Mouse (Mus musculus) urinary bladder, postnatal 36 days (tissue): ENCODE results near the gene Ptov1.
"Not testable (repeated sequence)": the region's sequence is repeated elsewhere in the genome, so short reads cannot be mapped to it uniquely, and the experiment has no call there.

Experiments
- DNase-seq, 2 experiments: peaks; one replicate each; pipeline ENCODE4 v3.0.0; 2022; ENCODE audit warnings: low spot score in 2 of 2, mixed read lengths in 1 of 2

Ptov1 gene

DNA sequence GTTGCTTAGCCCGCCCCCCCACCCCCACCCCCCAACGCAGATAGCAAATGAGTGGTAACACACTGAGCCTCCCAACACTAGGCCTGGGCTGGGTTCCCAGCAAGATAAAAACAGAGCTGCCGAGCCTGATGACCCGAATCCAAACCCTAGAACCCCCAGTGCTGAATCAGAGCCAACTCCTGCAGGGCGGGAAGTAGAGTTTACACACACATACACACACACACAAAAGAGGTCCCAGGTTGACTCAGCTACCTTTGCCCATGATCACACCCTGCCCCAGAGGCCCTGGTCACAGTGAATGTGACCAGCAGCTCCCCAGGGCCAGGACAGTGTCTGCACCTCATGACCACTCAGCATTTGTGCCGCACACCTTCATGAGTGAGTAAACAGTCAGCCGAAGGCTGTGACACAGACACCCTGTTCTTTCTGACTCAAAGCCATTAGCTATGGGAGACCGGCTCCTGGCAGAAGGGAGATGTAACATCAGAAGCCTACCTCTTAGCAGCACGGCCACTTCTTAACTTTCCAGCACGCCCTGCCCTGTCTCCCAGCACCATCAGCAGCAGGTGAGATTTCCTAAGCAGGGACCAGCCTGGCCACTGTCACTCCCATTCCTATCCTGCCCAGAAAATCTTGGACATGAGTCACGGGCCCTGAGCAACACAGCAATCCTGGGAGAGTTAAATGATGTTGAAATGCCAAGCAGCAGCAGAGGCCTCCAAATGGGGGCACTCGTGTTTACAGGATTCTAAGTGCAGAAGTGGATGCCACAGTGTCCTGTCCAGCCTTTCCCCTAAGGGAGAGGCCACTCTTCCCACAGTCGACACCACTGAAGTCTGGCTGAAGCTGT, 18.9 kb upstream of the Ptov1 start:
- DNase-seq: no peak

DNA sequence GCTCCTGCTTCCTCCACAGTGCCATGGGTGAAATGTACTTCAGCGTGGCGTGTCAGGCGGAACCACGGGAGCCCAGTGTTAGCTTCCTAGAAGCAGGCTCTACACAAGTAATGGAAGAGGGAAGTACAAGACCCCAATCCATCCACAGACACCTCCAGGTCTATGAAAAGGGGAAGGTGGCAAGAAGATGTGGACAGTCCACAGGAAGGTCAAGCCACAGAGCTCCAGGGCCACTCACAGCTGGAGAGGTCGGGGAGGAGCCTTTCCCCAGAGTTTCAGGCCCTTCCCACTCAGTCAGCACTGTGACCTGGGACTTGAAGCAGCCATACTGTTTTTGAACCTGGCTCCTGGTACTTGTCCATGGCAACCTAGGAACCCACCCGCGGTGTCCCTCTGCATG, 17.4 kb upstream of the Ptov1 start:
- DNase-seq: no peak

DNA sequence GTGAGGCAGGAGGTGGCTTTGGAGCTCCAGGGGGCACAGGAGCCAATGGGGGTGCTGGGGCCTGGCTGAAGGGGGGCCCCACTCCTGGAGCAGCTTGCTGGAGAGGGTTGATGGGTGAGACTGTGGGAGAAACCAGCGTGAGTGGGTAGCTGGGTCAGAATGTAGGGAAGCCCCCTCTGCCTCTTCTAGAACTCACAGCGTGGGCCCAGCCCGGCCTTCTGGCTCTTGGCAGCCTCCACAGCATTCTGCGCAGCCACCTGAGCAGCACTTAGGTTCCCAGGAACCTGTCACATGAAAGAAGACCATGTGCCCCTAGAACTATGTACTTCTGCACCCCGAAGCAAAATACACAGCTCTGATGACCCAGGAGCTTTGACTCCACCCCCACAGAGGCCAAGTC, 15.0 kb upstream of the Ptov1 start:
- no peak for DNase-seq

DNA sequence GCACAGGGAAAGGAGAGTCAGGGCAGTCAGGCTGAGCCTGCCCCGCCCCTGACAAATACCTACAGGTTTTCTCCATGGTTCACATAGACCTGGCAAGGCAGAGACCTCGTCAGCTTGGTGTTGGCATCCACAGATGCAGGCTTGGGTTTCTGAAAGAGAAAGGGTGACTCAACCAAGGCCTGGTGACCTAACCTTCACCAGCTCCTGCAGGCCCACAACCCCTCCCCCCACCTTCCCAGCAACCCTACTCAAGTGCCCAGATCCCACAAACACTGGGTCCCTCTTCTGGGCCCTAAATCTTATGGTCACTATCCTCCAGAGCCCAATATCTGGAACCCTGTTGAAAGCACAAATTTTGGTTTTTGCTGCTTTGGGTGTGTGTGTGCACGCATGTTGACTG, 13.4 kb upstream of the Ptov1 start:
- DNase-seq: no peak

DNA sequence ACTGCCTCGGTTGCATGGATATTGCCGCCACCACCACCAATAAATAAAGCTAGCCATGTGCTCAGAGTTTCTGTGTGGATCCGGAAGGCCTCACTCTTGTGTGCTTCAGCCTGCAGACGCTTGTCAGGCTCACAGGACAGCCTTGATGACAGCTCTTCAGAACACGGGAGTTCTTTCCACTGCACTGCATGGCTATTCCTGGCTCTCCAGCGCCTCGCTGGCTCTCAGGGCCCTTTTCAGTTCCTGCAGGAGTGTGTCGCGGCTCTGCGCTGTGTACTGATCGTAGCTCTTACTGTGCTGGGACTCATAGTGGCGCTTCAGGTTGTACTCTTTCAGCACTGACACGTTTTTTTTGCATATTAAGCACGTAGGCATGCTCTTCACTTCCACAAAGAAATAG, 8.2 kb upstream of the Ptov1 start:
- DNase-seq: no peak

DNA sequence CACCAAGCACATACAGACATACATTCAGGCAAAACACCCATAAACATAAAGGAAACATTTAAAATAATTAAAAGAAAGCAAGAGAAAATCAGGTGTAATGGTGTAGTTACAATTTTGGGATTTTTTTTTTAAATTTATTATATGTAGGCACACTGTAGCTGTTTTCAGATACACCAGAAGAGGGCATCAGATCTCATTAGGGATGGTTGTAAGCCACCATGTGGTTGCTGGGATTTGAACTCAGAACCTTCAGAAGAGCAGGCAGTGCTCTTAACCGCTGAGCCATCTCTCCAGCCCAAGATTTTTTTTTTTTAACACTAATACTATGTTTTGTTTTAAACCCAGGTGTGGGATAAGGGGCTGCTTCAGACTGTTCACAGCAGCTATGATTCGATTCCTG, 2.2 kb upstream of the Ptov1 start:
- not testable (repeated sequence) for DNase-seq

DNA sequence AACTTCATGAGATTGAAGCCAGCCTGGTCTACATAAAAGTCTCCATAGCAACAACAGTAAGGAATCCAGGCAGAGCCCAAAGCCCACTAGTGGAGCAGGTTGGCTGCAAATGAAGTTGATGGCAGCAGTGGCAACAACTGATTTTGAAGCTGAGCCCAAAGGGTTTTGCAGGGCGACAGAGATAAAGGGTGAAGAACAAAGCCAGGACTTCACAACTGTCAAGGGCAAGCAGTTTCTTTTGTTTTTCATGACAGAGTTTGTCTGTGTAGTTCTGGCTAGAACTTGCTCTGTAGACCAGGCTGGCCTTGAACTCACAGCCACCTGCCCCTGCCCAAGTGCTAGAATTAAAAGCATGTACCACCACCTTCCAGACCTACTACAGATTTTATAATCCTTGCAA, 1.6 kb upstream of the Ptov1 start:
- DNase-seq: no peak

DNA sequence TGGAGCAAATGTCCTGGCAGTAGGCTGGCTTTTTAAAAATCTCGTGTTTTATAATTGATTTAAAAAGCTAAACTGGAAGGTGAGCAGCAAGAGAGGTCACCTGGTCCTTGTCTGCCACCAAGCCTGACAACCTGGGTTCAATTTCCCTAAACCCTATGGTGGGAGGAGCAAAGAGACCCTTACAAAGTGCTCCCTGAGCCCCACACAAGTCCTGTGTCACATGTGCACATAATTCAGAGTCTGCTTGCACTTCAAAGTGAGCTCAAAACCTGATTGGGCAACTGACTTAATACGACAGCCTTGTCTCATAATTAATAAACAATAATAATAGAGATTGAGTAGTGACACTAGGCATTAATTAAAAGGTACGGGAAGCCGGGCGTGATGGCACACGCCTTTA, 1.0 kb upstream of the Ptov1 start:
- no peak for DNase-seq

DNA sequence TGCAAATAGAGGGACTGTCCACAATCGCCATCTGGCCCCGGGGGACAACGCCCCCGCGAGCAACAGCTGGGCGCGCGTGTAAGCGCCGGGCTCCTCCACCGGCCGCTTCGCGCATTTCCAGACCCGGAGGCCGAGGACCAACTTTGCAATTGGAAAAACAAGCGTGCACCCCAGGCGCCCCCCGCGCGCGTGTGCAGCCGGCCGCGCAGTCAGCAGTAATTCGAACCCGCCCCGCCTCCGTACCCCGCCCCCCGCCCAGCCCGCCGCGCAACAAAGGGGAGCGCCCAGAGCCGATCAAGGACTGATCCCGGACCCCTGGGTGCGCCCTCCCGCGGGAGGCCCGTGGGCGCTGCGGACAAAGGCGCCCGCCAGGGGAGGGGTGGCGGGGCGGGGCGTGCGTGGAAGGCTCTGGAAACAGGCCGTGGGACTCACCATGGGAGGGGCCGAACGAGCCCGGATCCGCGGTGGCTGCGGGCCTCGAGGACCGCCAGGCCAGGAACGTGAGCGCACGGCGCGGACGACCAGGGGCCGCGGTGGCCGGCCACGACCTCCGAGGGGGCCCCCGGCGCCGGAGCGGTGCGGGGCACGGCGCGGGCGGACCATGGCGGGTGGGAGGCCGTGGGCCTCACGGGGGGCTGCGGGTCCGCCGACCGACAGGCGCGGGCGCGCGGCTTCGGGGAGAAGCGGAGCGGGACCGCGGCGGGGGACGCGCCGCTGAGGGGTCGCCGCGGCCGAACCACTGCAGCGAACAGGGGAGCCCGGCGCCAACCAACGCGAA, 480 bp downstream of the Ptov1 start:
- peak; percentile 61 to 75 for DNase-seq

DNA sequence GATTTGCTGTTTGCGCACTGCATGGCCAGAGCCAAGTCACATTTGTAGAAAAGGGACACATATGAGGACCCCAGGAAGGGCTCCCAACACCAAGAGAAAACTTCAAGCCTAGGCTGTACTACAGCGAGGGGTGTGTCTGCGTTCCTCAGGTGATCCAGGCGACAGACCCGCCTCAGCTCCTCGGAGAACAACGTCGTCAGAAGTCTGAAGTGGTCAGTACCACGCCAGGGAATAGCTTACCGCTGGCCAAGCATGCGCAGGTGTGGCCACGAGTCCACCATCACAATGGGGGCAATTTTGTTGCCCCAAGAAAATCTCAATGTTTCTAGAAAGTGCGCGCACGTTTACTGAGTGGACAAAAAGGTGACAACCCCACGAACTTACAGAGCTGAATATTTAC, 1.1 kb downstream of the Ptov1 start:
- DNase-seq: no peak

DNA sequence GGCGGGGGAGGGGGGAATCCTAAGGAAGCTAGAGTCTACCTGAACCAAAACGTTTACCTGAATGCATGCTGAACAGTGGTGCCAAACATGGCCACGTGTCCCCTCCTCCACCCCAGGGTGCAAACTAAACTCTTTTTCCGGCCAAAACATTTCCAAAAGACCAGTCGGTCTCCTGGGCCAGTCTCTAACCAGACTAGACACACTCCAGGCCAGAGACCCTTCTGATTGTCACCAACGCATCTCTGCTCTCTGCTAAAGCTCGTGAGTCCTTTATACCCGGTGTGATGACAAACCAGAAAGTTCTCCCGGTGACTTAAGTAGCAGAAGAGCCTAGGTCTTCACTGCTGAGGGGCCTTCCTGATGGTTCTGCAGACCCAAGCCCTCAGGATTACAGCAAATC, 1.8 kb downstream of the Ptov1 start:
- no peak for DNase-seq

DNA sequence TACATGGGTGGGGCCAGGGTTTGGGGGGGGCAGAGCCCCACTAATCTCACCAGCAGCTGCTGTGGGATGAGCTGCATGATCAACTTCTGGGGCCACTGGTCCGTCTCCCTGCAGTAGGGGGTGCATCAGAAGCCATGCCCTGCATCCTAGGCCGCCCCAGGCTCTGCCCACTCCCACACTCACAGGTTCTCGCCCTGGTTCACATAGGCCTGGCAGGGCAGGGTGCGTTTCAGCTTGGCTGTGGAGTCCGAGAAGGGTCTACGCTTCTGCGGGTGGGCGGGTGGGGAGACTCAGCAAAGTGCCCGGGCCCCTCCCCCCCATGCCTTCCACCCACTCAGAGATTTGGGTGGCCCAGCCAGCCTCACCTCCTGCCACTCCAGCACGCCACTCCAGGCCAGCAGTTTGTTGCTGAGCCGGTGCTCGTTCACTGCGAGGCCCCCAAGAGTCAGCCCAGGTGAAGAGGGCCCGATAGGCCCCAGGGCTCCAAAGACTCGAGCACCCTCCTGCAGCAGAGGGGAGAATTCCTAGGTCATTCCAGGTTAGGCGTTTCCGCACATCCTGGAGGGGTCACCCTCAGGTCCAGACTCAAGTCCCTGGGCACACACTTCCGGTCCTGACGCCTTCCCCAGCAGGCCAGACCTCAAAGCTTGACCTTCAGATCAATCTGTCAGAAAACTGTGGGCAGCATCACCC, 2.4 kb downstream of the Ptov1 start:
- DNase-seq: no peak

DNA sequence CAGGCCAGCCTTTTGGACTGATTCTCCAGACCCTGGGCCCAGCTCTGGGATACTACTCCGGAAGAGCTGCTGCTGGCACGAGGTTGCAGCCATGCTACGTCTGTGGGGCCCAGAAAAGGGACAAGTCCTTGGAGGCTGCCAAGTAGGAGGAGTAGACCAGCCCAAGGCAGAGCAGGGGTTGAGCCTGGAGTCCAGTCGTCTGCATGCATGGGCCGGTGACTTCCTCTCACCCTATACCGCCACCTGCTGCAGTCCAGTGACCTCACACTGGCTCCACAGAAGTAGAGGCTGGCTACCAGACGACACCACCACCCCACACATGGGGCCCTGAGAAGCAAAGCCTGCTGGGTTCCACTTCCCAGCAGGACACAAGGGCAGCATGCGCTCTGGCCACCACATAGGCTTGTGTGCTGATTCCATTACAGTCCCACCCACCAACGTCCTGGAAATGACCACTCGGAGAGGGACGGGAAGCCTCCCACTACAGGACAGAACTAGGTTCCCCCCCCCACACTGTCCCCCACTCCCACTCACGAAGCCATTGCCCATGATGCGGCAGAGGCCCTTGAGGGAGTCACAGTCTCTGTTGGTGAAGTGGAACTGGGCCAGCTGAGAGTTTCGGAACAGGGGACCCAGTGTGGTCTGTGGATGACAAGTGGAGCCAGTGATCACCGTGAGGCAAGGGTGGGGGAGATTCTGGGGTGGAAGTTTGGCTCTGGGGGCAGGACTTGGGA, 3.1 kb downstream of the Ptov1 start:
- DNase-seq: peak in 1 of 2 experiments; percentile 66

DNA sequence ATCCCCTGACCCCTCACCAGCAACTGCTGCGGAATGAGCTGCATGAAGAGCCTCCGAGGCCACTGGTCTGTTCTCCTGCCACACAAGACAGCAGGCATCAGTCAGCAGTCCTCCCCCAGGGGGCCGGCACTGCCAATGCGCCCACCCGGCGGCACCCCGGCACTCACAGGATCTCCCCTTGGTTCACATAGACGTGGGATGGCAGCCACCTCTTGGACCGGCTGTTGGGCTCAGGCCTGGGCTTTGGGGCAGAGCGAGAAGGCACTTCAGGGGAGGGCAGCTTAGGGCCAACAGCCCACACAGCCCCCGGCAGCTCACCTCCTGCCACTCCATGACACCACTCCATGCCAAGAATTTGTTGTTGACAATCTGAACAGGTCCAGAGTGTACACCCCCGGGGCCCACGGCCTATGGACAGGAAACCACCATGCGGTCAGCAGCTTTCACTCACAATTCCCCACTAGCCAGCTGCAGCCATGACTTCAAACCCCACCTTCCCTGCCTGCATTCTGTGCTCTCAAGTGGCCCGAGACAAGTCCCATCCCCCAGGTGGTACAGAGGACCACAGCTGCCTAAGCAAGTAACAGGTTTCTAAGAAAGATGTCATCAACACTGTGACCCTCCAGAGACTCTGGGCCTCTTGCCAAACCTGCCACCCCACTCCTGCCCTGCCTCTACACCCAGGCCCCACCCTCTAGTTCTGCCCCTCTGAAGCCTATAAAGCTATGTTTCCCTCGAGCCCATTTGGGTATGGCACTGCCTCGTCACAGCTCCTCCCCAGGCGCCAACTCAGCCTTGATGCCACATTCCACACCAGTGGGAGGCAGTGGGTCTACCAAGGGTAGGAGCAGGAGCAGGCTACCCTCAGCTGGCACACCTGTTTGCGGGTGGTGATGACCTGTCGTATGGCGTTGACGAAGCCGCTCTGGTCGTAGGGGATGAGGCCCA, 4.7 kb downstream of the Ptov1 start:
- no peak for DNase-seq

DNA sequence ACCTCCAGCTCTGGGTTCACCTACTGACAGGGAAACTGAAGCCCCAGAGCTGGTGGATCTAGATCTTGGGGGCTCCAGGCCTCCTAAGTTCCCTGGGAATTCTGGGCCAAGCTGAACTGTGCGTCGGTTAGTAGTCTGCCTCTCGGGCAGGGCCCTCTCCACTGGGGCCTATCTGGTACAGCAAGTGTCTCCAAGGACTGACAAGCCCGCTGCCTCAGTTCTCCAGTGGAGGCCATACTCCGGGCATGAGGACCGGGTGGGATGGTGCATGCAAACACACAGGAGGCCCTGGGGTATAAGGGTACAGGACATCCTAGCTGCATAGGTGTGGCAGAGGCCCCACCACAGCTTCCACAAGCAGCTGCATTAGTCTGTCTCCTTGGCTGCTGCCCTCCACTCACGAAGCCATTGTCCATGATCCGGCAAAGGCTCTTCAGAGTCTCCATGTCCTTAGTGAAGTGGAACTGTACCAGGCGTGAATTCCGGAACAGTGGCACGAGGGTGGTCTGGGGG, 5.5 kb downstream of the Ptov1 start:
- no peak for DNase-seq

DNA sequence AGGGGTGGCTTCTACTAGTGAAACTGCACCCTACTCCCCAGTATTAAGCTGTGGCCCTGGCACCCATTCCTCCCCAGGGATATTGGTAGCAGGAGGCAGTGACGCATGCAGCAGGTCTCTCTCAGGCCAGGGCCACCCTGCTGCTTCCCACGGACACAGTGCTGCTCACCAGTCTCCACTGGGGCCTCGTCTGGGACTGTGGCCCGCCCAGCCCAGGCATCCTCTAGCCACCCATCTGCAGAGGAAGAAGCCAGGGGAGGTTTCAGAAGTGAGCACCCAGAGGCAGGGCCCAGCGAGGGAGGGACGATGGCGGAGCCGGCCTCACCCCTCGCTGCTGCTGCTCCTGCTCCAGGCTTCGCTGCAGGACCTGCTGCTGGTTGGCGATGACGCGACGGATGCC, 6.4 kb downstream of the Ptov1 start:
- DNase-seq: no peak

DNA sequence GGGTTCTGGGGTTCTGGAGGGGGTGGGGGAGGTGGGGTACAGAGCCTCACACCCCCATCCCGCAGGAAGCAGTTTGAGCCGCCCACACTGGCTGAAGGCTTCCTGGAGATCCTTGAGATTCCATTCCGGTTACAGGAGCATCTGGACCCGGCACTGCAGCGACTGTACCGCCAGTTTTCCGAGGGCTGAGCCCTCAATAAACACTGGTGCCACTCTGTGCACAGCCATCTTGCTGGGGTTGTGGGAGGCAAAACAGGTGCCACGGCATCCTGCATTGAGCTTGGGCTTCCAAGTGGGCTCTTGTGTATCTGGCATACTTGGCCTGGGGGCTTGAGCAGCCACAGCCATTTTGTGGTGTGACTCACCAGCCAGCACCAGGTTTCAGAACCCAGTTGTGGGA, 7.2 kb downstream of the Ptov1 start:
- DNase-seq: no peak

DNA sequence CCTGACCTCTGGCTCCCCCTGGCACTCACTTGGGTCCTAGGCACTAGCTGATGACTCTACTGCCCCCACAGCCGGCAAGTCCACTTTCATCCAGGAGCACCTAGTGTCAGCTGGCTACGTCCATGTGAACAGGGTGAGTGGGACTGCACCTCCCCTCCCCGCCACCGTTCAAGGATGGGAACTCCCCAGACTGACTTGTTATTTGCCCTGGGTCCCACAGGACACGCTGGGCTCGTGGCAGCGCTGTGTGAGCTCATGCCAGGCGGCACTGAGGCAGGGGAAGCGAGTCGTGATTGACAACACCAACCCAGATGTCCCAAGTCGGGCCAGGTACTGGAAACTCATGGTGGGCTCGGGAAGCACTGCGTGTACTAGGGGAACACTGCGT, 8.2 kb downstream of the Ptov1 start:
- DNase-seq: no peak

DNA sequence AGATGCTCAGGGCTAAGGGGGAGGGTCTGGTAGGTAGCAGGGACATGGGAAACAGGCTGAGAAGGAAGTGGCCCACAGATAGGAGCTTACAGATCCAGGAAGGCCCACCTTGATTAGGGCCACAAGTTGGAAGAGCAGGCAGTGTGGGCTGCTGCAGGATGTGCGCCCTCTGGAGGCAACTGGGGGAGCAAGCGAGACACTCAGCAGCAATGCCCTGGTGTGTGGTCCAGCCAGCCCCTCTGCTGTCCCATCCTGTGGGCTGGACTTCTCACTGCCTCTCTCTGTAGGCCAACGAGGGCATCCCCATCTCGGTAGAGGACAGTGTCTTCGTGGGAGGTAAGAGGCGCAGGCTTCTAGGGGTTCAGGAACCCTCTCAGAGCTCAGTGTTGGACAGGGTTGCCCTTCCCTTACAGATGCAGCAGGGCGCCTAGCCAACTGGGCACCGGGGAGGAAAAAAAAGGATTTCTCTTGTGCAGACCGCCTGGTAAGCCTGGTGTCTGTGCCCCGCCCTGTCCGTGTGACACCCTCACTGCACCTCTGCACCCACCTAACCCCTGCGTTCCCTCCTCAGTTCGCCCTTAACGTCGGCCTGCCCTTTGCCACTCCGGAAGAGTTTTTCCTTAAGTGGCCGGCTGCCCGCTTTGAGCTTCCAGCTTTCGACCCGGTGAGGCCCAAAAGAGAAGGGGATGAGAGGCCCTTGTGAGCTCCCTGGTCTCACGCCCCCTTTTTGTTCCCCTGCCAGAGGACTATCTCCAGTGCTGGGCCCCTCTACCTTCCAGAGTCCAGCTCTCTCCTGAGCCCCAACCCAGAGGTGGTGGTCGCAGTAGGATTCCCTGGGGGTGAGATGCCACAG, 8.8 kb downstream of the Ptov1 start:
- DNase-seq: peak in 1 of 2 experiments; percentile 62

DNA sequence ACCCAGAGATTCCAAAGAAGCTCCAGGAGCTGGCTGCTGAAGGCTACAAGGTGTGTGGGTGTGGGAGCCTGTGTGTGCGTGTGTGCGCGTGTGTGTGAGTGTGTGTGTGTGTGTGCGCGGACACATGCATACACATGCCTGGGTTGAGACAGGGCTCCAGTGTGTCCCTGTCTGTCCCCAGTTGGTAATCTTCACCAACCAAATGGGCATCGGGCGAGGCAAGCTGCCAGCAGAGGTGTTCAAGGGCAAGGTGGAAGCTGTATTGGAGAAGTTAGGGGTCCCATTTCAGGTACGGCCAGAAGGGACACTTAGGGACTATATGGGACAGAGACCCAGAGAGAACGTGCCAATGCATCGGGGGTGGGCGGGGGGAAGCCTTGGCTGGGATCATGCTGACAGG, 9.7 kb downstream of the Ptov1 start:
- DNase-seq: no peak
